Mouse (Mus musculus) lung, postnatal 36 days (tissue): Measurements from ENCODE around the gene Dcbld1.
"Not testable (repeated sequence)": the region's sequence is repeated elsewhere in the genome, so short reads cannot be mapped to it uniquely, and the experiment has no call there.

Source experiments
- DNase-seq: peaks from one replicate; pipeline ENCODE4 v3.0.0; 2022; ENCODE audit warnings: mixed read lengths

Gene Dcbld1

DNA sequence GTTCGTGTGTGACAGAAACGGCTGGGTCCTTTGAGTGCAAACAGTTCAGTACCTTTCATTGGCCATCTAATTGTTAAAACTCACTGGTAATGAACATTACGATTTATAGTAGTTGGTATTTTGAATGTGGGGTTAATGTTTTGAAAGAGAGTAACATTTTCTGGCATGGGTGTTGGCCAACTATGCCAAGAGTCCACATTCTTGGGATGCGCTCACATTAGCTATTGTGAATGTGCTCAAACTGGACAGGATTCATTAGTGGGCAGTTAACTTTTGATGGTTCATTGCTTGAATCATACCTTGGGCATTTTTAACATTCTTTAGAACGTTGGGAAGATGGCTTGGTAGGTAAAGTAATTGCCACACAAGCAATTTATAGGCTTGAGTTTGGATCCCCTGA is 30.7 kb downstream of the Dcbld1 start:
- DNase-seq = no peak

DNA sequence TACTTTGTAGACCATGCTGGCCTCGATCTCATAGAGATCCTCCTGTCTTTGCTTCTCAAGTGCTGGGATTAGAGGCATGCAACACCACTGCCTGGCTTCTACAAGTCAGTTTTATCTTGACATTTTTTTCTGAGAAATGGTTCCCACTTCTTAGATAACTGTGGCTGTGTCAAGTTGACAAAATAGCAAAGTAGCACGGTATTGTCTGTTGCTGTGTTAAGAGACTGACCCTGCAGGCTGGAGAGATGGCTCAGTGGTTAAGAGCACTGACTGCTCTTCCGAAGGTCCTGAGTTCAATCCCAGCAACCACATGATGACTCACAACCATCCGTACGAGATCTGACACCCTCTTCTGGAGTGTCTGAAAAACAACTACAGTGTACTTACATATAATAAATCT is 35.5 kb downstream of the Dcbld1 start:
- no peak for DNase-seq

DNA sequence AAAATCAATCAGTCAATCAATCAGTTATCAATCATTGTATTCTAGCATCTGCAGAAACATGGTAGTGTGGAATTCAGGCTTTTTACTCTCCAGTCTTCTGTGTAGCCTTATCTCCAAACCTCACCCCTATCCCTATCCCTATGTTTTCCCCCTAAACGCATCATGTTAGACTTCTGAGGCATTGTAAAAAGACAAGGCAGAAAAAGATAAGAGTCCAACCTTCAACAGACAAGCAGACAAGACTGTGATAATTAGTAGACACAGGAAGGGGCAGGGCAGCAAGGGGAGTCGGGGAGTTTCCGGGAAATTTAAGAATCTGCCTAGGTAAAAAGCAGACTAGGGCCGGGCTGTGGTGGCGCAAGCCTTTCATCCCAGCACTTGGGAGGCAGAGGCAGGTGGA is 38.0 kb downstream of the Dcbld1 start:
- DNase-seq = no peak

DNA sequence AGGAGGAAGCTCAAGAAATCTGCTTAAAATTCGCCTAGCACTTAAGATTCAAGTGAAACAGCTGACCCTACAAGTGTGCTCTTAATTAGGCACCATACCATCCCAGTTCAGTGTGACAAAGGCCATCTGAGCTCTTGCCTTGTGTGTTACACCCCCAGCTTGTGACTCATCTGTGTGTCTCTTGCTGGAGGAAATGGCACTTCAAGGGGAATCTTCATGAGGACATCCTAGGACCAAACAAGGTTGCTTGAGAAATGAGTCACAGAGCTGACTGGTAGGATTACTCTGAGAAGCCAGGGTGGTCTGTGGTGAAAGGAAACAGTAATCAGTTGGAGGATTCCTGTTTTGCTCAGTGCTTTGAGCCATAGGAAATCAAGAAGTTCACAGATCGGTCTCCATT is 39.6 kb downstream of the Dcbld1 start:
- no peak for DNase-seq

DNA sequence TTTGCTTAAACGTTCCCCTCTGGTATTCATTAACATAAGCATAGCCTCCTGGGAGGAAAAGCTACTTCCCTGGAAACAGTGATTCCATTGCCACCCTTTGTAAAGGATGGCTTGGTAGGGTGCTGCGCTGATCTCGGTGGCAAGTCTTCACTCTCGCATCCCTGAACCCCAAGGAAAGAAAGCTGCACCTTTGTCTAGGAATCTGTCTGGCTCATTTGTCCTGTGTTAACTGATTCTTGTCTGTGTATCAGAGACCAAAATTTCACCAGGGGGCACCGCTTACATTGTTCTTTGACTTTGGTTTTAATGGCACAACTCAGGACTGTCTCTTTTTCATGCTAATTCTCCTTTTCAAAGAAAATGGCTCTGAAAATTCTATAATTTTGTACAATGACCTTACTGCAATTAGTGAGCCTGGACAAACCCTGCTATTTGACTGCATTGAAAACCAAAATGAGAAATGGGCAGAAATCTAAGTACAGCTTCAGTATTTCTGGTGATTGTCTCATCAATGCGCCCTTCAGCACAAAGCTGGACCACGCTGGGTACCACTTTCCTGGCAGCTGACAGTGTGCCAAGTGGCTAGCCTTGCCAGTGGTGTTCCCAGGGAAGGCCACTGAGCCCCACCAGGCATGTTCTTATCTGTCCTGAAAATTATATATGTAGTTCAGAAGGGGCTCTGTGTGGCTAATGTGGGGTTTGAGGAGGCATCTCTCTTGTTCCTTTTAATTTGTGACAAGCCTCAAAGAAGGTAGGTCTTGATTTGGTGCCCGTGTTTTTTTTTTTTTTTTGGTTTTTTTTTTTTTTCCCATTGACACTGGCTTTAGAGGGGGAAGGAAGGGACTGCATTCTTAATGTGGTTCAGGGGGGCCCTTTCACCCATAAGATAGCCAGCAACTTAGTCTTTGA is 40.8 kb downstream of the Dcbld1 start:
- no peak for DNase-seq

DNA sequence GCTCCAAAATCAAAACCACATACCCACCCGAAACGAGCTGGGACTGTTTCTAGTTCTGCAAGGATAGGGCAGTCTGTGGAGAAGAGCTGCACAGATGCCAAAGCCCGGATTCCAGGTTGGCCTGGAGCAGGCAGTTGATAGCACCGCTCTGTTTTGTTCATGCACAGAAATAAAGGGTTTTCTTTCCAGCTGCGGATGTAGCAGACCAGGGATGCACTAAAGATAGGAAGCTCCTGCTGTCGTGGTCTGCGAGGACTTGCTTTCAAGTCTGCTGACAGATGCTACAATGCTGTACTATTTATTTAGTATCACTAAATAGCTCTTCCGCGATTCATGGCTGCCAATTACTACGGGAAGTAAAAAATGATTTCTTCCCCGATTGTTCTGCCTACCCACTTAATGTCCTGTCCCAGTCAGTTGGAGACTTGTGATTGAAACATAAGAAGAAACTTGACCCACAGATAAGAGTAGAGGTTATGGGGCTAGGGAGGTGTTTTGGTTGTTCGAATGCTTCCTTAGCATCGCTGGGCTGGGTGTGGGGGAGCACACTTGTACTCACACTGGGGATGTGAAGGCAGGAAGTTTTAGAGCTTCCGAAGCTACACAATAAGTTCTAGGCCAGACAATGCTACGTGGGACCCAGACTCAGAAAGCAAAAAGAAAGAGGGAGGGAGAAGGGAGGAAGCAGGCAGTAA is 41.6 kb downstream of the Dcbld1 start:
- peak; percentile 24 for DNase-seq

- no peak for DNase-seq
Measured at GRCm38 (mm10) chr10:52276579-52276978, 43.2 kb downstream of the Dcbld1 start.

DNA sequence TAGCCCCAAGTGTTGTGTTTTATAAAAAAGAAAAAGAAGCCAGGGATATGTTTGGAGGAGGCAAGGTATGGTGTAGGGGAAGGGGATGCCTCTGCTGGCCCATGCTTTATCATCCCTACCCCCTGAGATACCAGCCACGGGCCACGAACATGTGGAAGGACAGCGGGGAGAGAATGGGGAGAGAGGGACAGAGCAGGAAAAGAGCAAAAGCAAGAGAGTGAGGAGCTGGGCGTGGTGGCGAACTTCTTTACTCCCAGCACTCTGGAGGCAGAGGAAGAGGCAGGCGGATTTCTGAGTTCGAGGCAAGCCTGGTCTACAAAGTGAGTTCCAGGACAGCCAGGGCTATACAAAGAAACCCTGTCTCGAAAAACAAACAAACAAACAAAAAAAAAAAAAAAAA is 44.1 kb downstream of the Dcbld1 start:
- DNase-seq = not testable (repeated sequence)

GRCm38 (mm10) chr10:52278011-52278434 is 44.6 kb downstream of the Dcbld1 start:
- peak; percentile 73 for DNase-seq

GRCm38 (mm10) chr10:52278866-52279265 is 45.4 kb downstream of the Dcbld1 start:
- DNase-seq = no peak

DNA sequence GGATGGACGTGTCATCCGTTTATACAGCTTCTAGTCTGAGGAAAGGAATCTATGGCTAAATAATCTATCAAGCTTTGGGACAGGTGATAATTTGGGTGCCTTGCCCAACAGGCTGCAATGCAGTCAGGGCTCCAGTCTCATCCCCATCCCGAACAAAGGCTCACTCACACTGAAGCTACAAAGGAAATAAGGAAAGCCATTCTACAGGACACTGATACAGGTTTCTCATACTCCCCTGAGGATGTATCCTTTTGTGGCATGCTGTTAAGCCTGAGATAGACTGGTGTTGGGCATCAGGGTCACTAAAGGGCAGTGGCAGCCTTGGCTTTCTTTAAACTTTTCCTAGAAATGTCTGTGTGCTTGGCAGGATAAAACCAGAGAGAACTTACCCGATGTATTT is 46.5 kb downstream of the Dcbld1 start:
- DNase-seq = no peak

DNA sequence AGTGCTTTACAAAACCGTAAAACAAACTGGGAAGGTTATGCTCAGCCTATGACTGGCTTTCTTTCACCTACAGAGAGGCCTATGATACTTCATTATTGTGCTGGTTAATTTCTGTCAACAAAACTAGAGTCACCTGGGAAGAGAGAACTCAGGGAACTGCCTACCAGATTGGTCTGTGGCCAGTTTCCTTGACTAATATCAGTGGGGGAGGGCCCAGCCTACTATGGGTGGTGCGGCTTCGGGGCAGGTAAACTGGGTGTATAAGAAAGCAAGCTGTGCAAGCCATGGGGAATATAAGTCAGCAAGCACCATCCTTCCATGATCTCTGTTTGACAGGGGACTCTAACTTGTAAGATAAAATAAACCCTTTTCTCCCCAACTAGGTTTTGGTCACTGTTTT is 47.2 kb downstream of the Dcbld1 start:
- DNase-seq = peak; percentile 49

GRCm38 (mm10) chr10:52281337-52281736 is 47.9 kb downstream of the Dcbld1 start:
- DNase-seq = no peak

- DNase-seq = no peak
Measured at GRCm38 (mm10) chr10:52284578-52284977, 51.2 kb downstream of the Dcbld1 start.

GRCm38 (mm10) chr10:52287852-52288533 is 54.6 kb downstream of the Dcbld1 start:
- DNase-seq = no peak

DNA sequence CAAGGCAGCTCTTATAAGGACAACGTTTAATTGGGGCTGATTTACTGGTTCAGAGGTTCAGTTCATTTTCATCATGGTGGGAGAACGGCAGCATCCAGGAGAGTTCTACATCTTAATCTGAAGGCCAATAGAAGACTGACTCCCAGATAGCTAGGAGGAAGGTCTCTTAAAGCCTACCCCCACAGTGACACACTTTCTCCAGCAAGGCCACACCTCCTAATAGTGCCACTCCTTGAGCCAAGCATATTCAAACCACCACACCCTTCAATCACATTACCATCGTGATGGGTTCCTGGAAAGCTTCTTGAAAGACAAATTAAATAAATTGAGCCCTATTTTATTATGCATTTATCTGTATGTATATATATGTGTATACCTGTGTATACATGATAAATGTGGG is 55.8 kb downstream of the Dcbld1 start:
- no peak for DNase-seq

- not testable (repeated sequence) for DNase-seq
Measured at GRCm38 (mm10) chr10:52292391-52292790, 59.0 kb downstream of the Dcbld1 start.

- no peak for DNase-seq
Measured at GRCm38 (mm10) chr10:52293921-52294577, 60.6 kb downstream of the Dcbld1 start.

DNA sequence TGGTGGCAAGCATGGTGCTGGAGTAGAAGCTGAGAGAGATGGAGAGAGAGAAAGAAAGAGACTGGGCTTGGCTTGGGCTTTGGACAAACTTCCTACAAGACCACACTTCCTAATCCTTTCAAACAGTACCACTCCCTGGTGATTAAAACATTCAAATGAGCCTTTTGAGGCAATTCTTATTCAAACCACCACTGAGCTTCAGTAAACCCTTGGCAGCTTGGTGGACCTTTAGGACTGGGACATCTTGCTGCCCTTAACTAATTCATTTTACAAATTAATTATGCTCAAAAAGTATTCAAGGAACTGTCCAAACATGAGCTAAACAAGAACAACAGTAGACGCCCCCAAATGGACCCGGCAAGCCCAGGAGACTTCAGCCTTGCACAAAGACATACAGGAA is 62.5 kb downstream of the Dcbld1 start:
- no peak for DNase-seq

GRCm38 (mm10) chr10:52298568-52298967 is 65.1 kb downstream of the Dcbld1 start:
- DNase-seq = not testable (repeated sequence)

DNA sequence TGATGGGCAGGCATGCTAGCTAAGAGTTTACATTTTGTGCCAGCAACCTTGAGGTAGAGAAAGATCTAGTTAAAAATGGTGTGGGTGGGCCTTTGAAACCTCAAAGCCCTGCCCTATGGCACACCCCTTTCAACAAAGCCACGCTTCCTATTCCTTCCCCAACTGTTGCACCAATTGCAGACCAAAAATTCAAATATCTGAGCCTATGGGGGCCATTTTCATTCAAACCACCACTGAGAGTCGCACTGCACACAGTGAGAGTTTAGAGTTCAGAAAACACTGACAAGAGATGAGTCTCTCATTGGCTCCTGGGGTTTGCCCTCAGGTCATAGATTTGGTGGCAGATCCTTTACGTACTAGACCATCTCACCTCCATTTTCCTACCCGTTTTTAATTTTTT is 68.3 kb downstream of the Dcbld1 start:
- no peak for DNase-seq

DNA sequence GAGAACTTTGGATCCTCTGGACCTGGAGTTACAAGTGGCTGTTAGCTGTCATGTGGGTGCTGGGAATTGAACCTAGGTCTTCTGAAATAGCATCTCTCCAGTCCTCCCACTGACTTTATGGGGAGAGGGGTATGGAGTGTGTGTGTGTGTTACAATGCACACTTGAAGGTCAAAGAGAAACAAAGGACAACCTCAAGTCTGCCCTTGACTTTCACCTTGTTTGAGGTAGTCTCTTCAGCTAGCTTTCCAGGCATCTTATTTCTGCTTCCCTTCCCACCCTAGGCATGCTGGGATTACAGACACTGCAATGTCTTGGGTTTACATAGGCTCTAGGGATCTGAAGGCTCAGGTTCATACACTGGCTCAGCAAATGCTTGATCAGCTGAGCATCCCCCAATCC is 68.9 kb downstream of the Dcbld1 start:
- no peak for DNase-seq

- no peak for DNase-seq
Measured at GRCm38 (mm10) chr10:52304574-52304973, 71.2 kb downstream of the Dcbld1 start.
